Mouse (Mus musculus) liver, adult 2 months (tissue): ENCODE measurements around the gene Fermt2.
A peak's percentile ranks its signal among the peaks of the same experiment; 100 is the strongest.

Experiments used
- CTCF ChIP-seq: fragments of 200-500 bp; IDR thresholded peaks from 2 replicates; pipeline ENCODE4 v1.5.1; 2011; ENCODE audit warnings: low read depth, low read length, control low read depth
- POLR2A ChIP-seq: fragments of 200-500 bp; IDR thresholded peaks from 2 replicates; pipeline ENCODE4 v1.6.1; 2011; ENCODE audit warnings: low read length, control low read depth; ENCODE audit not compliant: insufficient read depth; ENCODE audit errors: extremely low read depth

DNA sequence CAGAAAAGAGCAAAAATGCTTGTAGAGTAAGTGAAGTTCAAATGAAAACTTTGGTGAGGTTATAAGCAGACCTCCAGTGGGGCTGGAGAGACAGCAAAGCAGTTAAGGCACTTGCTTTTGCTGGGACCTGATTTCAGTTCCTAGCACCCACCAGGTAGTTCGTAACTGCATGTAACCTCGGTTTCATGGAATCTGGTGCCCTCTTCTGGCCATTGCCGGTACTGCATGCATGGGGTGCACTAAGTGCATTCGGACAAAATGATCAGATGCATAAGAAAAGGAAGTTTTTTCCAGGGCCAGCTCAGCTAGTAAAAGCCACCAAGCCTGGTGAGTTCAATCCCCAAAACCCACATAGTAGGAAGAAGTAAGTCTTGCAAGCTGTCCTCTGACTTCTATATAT lies 97.9 kb downstream of the Fermt2 start:
- TF ChIP-seq CTCF (peak; percentile 69), POLR2A (no peak)
